Mouse (Mus musculus) liver, embryonic 14.5 days (tissue): ENCODE data around the gene Smarca4.

ENCODE experiments used
- CTCF ChIP-seq: IDR thresholded peaks from 2 replicates; pipeline ENCODE4 v1.5.1; 2016; ENCODE audit warnings: antibody characterized with exemption, low read depth, control low read depth
- EP300 ChIP-seq: IDR thresholded peaks from 2 replicates; pipeline ENCODE4 v1.6.1; 2016; ENCODE audit warnings: antibody characterized with exemption, low read depth

DNA sequence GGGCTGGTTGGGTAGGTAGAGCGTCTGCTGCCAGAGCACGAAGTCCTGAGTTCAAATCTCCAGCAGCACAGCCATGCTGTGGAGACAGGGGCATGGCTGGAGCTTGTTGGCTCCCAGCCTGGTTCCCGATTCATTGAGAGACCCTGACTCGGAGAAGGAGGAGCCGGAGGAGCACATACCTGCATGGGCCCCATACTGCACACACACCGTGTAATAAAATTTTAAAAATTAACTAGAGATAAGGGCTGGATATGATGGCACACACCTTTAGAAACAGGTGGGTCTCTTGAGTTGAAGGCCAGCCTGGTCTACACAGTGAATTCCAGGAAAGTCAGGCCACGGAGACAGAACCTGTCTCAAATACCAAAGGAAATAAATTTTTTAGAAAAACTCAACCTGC is 118.0 kb downstream of the Smarca4 start:
- TF ChIP-seq CTCF (no peak), EP300 (no peak)
